Mouse (Mus musculus) gastrocnemius, adult 2 months (tissue): ENCODE measurements around the gene Use1. TPM values are rescaled to one million over a fixed set of nuclear protein-coding genes. Genes with fewer than 3 reads are reported as not detected.

Experiments
- DNase-seq: peaks from one replicate; pipeline ENCODE4 v3.0.0; 2022
- H3K27ac ChIP-seq: fragments of 200-600 bp; 2 replicates; pipeline ENCODE4 v1.8.1; 2022; ENCODE audit warnings: mild to moderate bottlenecking
- H3K4me3 ChIP-seq: fragments of 200-600 bp; 2 replicates; pipeline ENCODE4 v1.8.1; 2022; ENCODE audit warnings: mild to moderate bottlenecking, moderate library complexity
- CTCF ChIP-seq: fragments of 200-600 bp; IDR thresholded peaks from 2 replicates; pipeline ENCODE4 v1.8.1; 2022; ENCODE audit warnings: antibody characterized with exemption, mild to moderate bottlenecking, moderate library complexity
- intact Hi-C: fragments of 180-260 bp; cut with DNase I; formaldehyde crosslinking; loops from one replicate; pipeline ENCODE4 v1.15.1; 2025
- total RNA-seq, 2 experiments: library from RNA; stranded (reverse); gene quantifications; 2 replicates each; pipeline ENCODE4 v1.2.3; 2021

Gene Use1
- total RNA-seq, 2 experiments from 2014 or later, result 79.7 to 104 TPM

DNA sequence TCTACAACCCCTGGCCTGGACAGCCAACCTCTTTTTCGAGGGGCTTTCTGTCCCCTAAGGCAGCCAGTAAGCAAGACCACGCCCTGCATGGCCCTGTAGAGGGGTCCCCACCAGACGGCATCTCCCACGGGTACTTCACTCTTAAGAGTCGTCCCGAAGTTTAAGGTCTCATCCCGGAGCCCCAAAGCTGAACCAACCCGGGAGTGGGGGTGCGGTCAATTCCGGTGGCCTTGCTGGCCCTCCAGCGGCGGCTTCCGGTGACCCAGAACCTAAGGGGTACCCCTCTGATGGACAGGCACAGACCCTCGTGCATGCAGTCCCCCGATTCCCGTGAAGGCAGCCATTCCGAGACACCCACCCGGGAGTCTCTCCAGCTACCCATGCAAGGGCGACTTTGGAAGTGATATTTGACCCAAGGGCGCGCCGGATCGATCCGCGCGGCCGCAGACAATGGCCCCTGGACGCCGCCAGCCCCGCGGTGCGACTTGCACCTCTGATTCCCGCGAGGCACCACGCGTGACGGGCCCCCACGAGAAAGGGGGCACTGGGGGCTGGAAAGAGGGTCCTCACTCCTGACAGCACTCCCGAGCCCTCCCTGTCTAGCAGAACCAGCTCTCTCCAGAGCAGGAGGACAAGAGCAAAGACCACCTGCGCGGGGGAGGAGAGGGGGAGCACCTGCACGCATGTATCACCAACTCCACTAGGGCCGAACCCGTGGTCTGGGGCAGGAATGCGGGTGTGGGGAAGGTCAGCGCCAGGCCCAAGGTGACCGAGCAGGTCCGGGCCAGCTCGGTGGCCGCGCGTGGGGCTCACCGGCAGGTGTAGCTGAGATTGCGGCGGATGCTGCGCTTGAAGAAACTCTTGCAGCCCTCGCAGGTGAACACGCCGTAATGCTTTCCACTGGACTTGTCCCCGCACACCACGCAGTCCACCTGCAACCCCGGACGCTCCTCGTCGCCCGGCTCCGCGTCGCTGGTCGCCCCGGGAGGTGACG, 13.8 kb downstream of the Use1 start:
- intact Hi-C loops, result no loop called here
- Histone ChIP-seq H3K4me3 (peak overlapping the region; percentile 92), H3K27ac (peak overlapping the region; percentile 93)
- DNase-seq, result peak; percentile 58
- no peak for TF ChIP-seq CTCF

DNA sequence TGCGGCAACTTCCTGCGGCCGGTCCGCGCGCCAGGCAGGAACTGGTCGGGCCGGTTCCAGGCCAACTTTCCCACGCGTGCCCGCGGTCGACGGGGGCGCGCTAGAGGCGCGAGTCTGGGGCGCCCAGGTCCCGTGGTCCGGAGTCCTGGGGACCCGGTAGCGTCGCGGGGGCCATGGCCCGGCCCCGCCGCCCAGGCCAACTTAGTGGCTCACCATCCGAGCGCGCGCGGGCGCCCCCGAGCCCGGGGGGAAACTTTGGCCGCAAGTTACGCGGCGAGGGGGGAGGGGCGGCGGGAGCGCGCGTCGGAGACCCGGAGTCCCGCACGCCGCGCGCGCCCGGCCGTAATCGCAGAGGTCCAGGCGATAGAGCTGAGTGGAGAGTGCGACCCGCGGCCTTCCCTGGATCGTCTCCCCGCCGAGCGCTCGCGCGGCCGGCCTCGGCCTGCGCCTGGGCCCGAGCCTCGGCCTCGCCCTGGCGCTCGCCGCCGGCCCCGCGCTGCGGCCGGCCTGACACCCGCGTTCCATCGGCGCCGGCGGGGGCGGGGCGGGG, 14.8 kb downstream of the Use1 start, which contains the start of gene Nr2f6:
Gene Nr2f6 (minus strand): TSS at position 540 of the 550 bp plus-strand sequence.
- no peak for TF ChIP-seq CTCF
- peak; percentile 81 for DNase-seq
- intact Hi-C loops, result no loop called here

DNA sequence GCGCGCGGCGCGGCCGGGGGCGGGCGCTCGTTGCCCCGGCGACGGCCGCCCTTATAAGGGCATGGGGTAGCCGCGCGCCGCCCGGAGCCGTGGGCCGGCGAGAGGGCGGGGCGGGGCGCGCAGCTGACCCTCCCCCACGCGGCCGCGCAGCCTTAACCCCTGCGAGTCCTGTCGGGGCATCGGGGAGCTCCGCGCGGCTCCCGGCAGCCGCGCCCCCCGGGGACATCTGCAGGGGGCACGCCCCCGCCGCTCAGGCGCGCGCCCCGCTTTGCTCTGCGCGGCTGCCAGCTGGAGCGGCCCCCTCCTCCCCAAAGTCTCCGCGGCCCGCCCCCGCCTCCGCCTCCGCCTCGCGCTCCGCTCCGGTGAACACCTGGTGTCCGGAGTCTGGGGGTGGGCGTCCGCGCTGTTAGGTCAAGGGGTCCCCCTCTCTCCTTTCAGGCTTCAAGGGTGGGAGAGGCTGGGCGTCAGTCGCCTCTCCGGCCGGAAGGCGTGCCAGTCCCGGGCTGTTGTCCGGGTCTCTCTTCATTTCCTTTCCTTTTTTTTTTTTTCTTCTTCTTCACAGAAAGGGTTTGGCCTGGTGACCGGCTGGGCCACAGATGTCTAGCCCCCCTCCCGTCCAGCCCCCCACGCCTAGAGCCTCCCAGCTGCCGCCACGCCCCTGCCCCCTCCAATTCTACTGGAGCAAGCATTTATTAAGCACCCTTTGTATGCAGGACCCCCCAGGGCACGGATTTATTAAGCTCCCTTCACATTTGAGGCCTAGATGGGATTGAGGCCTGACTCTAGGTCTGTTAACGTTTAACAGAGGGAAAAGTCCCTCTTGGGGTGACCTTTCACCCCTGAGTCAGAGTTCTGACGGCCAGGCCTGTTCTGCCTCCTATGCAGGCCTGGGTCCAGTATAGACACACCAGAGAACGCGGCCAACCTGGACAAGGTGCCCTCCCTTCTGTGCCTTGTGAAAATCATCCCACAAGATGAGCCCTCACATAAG, 15.6 kb downstream of the Use1 start:
- peak overlapping the region; percentile 91 for H3K27ac ChIP-seq
- intact Hi-C loops, result no loop called here
- TF ChIP-seq CTCF, result no peak

More for the DNA sequence above, 14.8 kb downstream of the Use1 start, which contains the start of gene Nr2f6:
- H3K4me3 ChIP-seq, result peak within 1 kb of the TSS; percentile 92
- peak within 1 kb of the TSS; percentile 93 for H3K27ac ChIP-seq

DNA sequence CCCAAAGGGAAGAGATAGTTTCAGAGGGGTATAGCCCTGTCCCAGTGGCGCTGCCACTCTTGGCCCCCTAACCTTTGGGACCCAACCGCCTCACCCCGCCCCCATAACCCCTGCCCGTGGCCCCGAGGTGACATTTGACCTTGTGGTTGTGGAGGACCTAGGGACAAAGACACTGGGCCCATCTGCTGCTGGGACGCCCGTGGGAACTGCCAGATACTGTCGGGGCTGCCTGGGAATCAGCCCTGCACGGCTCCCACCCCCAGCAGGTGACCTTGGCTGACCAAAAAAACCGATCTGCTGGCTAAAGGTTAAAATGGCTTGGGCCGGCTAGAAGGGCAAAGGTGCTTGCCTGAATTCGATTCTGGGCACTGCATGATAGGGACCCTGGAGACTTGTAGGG, 16.7 kb downstream of the Use1 start:
- no peak for TF ChIP-seq CTCF
- intact Hi-C loops, result no loop called here
- no peak overlapping the region for H3K4me3 ChIP-seq
- H3K27ac ChIP-seq, result peak overlapping the region; percentile 91; the same call in 1 of the 2 replicates
- DNase-seq, result no peak

More for the DNA sequence above, 15.6 kb downstream of the Use1 start:
- DNase-seq, result peak; percentile 94
- peak overlapping the region; percentile 92 for H3K4me3 ChIP-seq

- no peak for TF ChIP-seq CTCF
- intact Hi-C loops, result no loop called here
Observed at GRCm38 (mm10) chr8:71383860-71384259, 17.2 kb downstream of the Use1 start.

GRCm38 (mm10) chr8:71385212-71385835, 18.7 kb downstream of the Use1 start:
- Histone ChIP-seq H3K4me3 (no peak overlapping the region), H3K27ac (no peak overlapping the region)
- TF ChIP-seq CTCF, result no peak; the same call in 1 of the 2 replicates
- DNase-seq, result no peak
- intact Hi-C loops, result no loop called here

More at GRCm38 (mm10) chr8:71383860-71384259, 17.2 kb downstream of the Use1 start:
- DNase-seq, result no peak
- Histone ChIP-seq H3K27ac (no peak overlapping the region), H3K4me3 (no peak overlapping the region)

- no peak for TF ChIP-seq CTCF
- H3K27ac ChIP-seq, result peak overlapping the region; percentile 70
- intact Hi-C loops, result no loop called here
- DNase-seq, result no peak
- no peak overlapping the region for H3K4me3 ChIP-seq
Observed at GRCm38 (mm10) chr8:71388267-71388666, 21.6 kb downstream of the Use1 start.

GRCm38 (mm10) chr8:71391696-71392095, 25.0 kb downstream of the Use1 start:
- DNase-seq, result no peak
- no peak overlapping the region for H3K4me3 ChIP-seq
- TF ChIP-seq CTCF, result no peak
- H3K27ac ChIP-seq, result no peak overlapping the region
- intact Hi-C loops, result no loop called here

DNA sequence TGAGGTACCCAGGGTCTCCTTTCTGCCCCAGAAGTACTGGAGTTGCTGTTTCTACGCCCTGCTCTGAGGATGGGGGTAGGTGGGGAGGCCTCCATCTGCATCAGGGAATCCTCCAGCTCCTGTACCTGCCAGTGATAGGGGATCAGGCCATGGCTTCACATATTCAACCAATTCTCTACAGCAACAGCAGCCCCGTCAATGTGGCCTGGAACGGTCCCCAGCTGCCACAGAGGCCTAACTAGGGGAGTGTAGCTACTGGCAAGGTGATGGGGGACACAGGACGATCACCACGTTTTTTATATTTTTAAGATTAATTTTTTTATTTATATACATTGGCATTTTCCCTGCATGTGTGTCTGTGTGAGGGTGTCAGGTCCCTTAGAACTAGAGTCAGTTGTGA, 25.7 kb downstream of the Use1 start:
- TF ChIP-seq CTCF, result no peak
- DNase-seq, result no peak
- Histone ChIP-seq H3K4me3 (peak overlapping the region; percentile 83; the same call in 1 of the 2 replicates), H3K27ac (peak overlapping the region; percentile 65; the same call in 1 of the 2 replicates)
- intact Hi-C loops, result no loop called here

DNA sequence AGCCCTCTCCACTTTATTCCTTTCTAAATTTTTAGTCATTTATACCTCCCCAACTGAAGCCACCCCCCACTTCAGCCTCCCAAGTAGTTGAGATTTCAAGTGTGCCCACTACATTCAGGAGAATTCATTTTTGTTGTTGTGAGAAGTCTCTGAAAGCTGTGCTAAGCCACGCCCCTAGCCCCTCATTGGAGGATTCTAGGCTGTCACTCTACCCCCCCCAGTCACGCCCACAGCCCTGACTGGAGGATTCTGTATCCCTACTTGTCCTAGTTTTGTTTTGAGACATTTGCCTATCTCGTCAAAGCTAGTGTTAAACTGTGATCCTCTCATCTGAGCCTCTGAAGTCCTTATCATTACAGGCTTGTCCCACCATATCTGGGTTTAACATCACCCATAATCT, 26.2 kb downstream of the Use1 start:
- H3K27ac ChIP-seq, result peak overlapping the region; percentile 65
- intact Hi-C loops, result no loop called here
- no peak for TF ChIP-seq CTCF
- DNase-seq, result peak; percentile 46
- H3K4me3 ChIP-seq, result peak overlapping the region; percentile 83

GRCm38 (mm10) chr8:71394481-71394880, 27.8 kb downstream of the Use1 start:
- no peak for DNase-seq
- intact Hi-C loops, result no loop called here
- TF ChIP-seq CTCF, result no peak
- Histone ChIP-seq H3K4me3 (peak overlapping the region; percentile 83), H3K27ac (peak overlapping the region; percentile 85)
